Mouse (Mus musculus): ENCODE results near the gene Rbm4. TPM values are rescaled to one million over a fixed set of nuclear protein-coding genes. Genes with fewer than 3 reads are reported as not detected.
A peak's percentile ranks its signal among the peaks of the same experiment; 100 is the strongest.

Rbm4 gene
- 67.2 and 76.2 TPM in 2 replicates for polyA plus RNA-seq (2015; fragmentation: Nextera tagmentation; extraction: Ambion mirVana)

- ATAC-seq (ENCODE audit: low FRiP score), result peak; percentile 98
- Histone ChIP-seq H3K4me1 (peaks cover 47% of the 10 kb centered on the region), H3K4me3 (replicated peaks) (peak within 1 kb of the TSS; percentile 81), H3K27me3 (replicated peaks) (no peaks in the 10 kb centered on the region), H3K9me3 (replicated peaks) (no peaks in the 10 kb centered on the region), H3K27ac (replicated peaks) (peak within 1 kb of the TSS; percentile 87), H3K9ac (replicated peaks) (peak within 1 kb of the TSS; percentile 73), H3K36me3 (peaks cover 17% of the 10 kb centered on the region), H3K4me2 (peak within 1 kb of the TSS; percentile 92)
- WGBS, result under 1% methylated on average over 31 of the region's 31 CpGs
Observed at GRCm38 (mm10) chr19:4793831-4794422, at the start of gene Rbm4. Rbm4 (minus strand) TSS chr19:4793901.

- ATAC-seq (ENCODE audit: low FRiP score), result no peak
- 75% methylated on average over 2 of the region's 2 CpGs for WGBS
- peaks cover 24% of the 10 kb centered on the region for H3K27me3 ChIP-seq (replicated peaks)
- no peaks in the 10 kb centered on the region for H3K9me3 ChIP-seq (replicated peaks)
- no peak overlapping the region for H3K9ac ChIP-seq (replicated peaks)
- no peaks in the 10 kb centered on the region for H3K36me3 ChIP-seq
- no peak overlapping the region for H3K4me3 ChIP-seq (replicated peaks)
- H3K4me1 ChIP-seq, result peaks cover 22% of the 10 kb centered on the region
- H3K27ac ChIP-seq (replicated peaks), result no peak overlapping the region
- H3K4me2 ChIP-seq, result no peak overlapping the region
Observed at GRCm38 (mm10) chr19:4842611-4843010, 48.9 kb upstream of the Rbm4 start.

- Histone ChIP-seq H3K4me3 (replicated peaks) (no peak overlapping the region), H3K27ac (replicated peaks) (no peak overlapping the region), H3K4me2 (no peak overlapping the region), H3K4me1 (peaks cover 22% of the 10 kb centered on the region), H3K36me3 (no peaks in the 10 kb centered on the region), H3K9me3 (replicated peaks) (no peaks in the 10 kb centered on the region), H3K9ac (replicated peaks) (no peak overlapping the region), H3K27me3 (replicated peaks) (peaks cover 24% of the 10 kb centered on the region)
- WGBS, result 83% methylated on average over 9 of the region's 9 CpGs
- ATAC-seq (ENCODE audit: low FRiP score), result no peak
Observed at GRCm38 (mm10) chr19:4840848-4841247, 47.1 kb upstream of the Rbm4 start.

- Histone ChIP-seq H3K27ac (replicated peaks) (no peak within 1 kb of the TSS; the same call in 1 of the 2 replicates), H3K9me3 (replicated peaks) (no peaks in the 10 kb centered on the region), H3K4me3 (replicated peaks) (peak within 1 kb of the TSS; percentile 60), H3K4me1 (peaks cover 22% of the 10 kb centered on the region), H3K9ac (replicated peaks) (peak within 1 kb of the TSS; percentile 52), H3K4me2 (peak within 1 kb of the TSS; percentile 97), H3K36me3 (no peaks in the 10 kb centered on the region), H3K27me3 (replicated peaks) (peaks cover 24% of the 10 kb centered on the region)
- ATAC-seq (ENCODE audit: low FRiP score), result peak; percentile 99
- under 1% methylated on average over 25 of the region's 25 CpGs for WGBS
Observed at GRCm38 (mm10) chr19:4839149-4839548, 45.4 kb upstream of the Rbm4 start, which contains the start of the genes Ccs and Ccdc87. Ccs (minus strand) TSS chr19:4839332. Ccdc87 (plus strand) TSS chr19:4839366.

- peak; percentile 32; the same call in 1 of the 2 replicates for ATAC-seq (ENCODE audit: low FRiP score)
- H3K4me1 ChIP-seq, result peaks cover 22% of the 10 kb centered on the region
- H3K4me3 ChIP-seq (replicated peaks), result peak overlapping the region; percentile 60
- H3K9ac ChIP-seq (replicated peaks), result peak overlapping the region; percentile 52
- peaks cover 24% of the 10 kb centered on the region for H3K27me3 ChIP-seq (replicated peaks)
- H3K36me3 ChIP-seq, result 0 out of 2 replicates have a peak, but pooled peaks cover 3% of the 10 kb centered on the region
- H3K27ac ChIP-seq (replicated peaks), result no peak overlapping the region; the same call in 1 of the 2 replicates
- no peaks in the 10 kb centered on the region for H3K9me3 ChIP-seq (replicated peaks)
- H3K4me2 ChIP-seq, result peak overlapping the region; percentile 97
- 36% methylated on average over 10 of the region's 10 CpGs for WGBS
Observed at GRCm38 (mm10) chr19:4838526-4839140, 44.9 kb upstream of the Rbm4 start.

- H3K4me3 ChIP-seq (replicated peaks), result no peak overlapping the region
- H3K9me3 ChIP-seq (replicated peaks), result no peaks in the 10 kb centered on the region
- H3K4me1 ChIP-seq, result peaks cover 29% of the 10 kb centered on the region
- no peak for ATAC-seq (ENCODE audit: low FRiP score)
- WGBS, result 95% methylated on average over 6 of the region's 6 CpGs
- H3K4me2 ChIP-seq, result no peak overlapping the region
- H3K9ac ChIP-seq (replicated peaks), result no peak overlapping the region
- H3K36me3 ChIP-seq, result peaks cover 15% of the 10 kb centered on the region
- H3K27me3 ChIP-seq (replicated peaks), result peaks cover 22% of the 10 kb centered on the region
- no peak overlapping the region for H3K27ac ChIP-seq (replicated peaks)
Observed at GRCm38 (mm10) chr19:4837049-4837448, 43.3 kb upstream of the Rbm4 start.

GRCm38 (mm10) chr19:4836096-4836495, 42.4 kb upstream of the Rbm4 start:
- H3K27ac ChIP-seq (replicated peaks), result no peak overlapping the region
- no peak for ATAC-seq (ENCODE audit: low FRiP score)
- 77% methylated on average over 2 of the region's 2 CpGs for WGBS

GRCm38 (mm10) chr19:4833977-4834376, 40.3 kb upstream of the Rbm4 start:
- peaks cover 15% of the 10 kb centered on the region for H3K36me3 ChIP-seq
- H3K4me3 ChIP-seq (replicated peaks), result no peak overlapping the region
- no peak overlapping the region for H3K27ac ChIP-seq (replicated peaks)
- H3K4me1 ChIP-seq, result peaks cover 20% of the 10 kb centered on the region
- H3K4me2 ChIP-seq, result no peak overlapping the region
- no peak overlapping the region for H3K9ac ChIP-seq (replicated peaks)
- ATAC-seq (ENCODE audit: low FRiP score), result no peak
- 93% methylated on average over 8 of the region's 8 CpGs for WGBS
- H3K9me3 ChIP-seq (replicated peaks), result no peaks in the 10 kb centered on the region
- H3K27me3 ChIP-seq (replicated peaks), result no peaks in the 10 kb centered on the region

More at GRCm38 (mm10) chr19:4836096-4836495, 42.4 kb upstream of the Rbm4 start:
- Histone ChIP-seq H3K9me3 (replicated peaks) (no peaks in the 10 kb centered on the region), H3K27me3 (replicated peaks) (peaks cover 13% of the 10 kb centered on the region), H3K36me3 (peaks cover 15% of the 10 kb centered on the region), H3K4me3 (replicated peaks) (no peak overlapping the region), H3K4me2 (no peak overlapping the region), H3K9ac (replicated peaks) (no peak overlapping the region), H3K4me1 (peaks cover 29% of the 10 kb centered on the region)

GRCm38 (mm10) chr19:4829156-4829555, 35.5 kb upstream of the Rbm4 start:
- no peak overlapping the region for H3K4me2 ChIP-seq
- ATAC-seq (ENCODE audit: low FRiP score), result no peak
- no peaks in the 10 kb centered on the region for H3K27me3 ChIP-seq (replicated peaks)
- no peak overlapping the region for H3K9ac ChIP-seq (replicated peaks)
- 0 out of 2 replicates have a peak, but pooled peaks cover 7% of the 10 kb centered on the region for H3K4me1 ChIP-seq
- no peak overlapping the region for H3K4me3 ChIP-seq (replicated peaks)
- WGBS, result 58% methylated on average over 7 of the region's 7 CpGs
- H3K9me3 ChIP-seq (replicated peaks), result no peaks in the 10 kb centered on the region
- peaks cover 20% of the 10 kb centered on the region for H3K36me3 ChIP-seq
- no peak overlapping the region for H3K27ac ChIP-seq (replicated peaks)

GRCm38 (mm10) chr19:4828444-4829114, 34.9 kb upstream of the Rbm4 start:
- no peak overlapping the region for H3K4me3 ChIP-seq (replicated peaks)
- 0 out of 2 replicates have a peak, but pooled peaks cover 7% of the 10 kb centered on the region for H3K4me1 ChIP-seq
- no peak overlapping the region for H3K4me2 ChIP-seq
- no peak overlapping the region for H3K27ac ChIP-seq (replicated peaks)
- peaks cover 17% of the 10 kb centered on the region for H3K36me3 ChIP-seq
- ATAC-seq (ENCODE audit: low FRiP score), result no peak
- no peaks in the 10 kb centered on the region for H3K27me3 ChIP-seq (replicated peaks)
- H3K9me3 ChIP-seq (replicated peaks), result no peaks in the 10 kb centered on the region
- no peak overlapping the region for H3K9ac ChIP-seq (replicated peaks)
- WGBS, result 61% methylated on average over 16 of the region's 16 CpGs

- Histone ChIP-seq H3K27ac (replicated peaks) (no peak overlapping the region), H3K9ac (replicated peaks) (no peak overlapping the region), H3K27me3 (replicated peaks) (no peaks in the 10 kb centered on the region), H3K4me1 (no peaks in the 10 kb centered on the region), H3K4me3 (replicated peaks) (no peak overlapping the region), H3K36me3 (peaks cover 5% of the 10 kb centered on the region), H3K4me2 (no peak overlapping the region), H3K9me3 (replicated peaks) (no peaks in the 10 kb centered on the region)
- ATAC-seq (ENCODE audit: low FRiP score), result peak; percentile 45; the same call in 1 of the 2 replicates
- 73% methylated on average over 5 of the region's 5 CpGs for WGBS
Observed at GRCm38 (mm10) chr19:4820678-4821303, 27.1 kb upstream of the Rbm4 start.
